Mouse (Mus musculus): Measurements from ENCODE around the gene Plce1.

GRCm38 (mm10) chr19:38582861-38583260 lies 102.0 kb downstream of the Plce1 start:
- TF ChIP-seq POLR2A (IDR thresholded peaks at IDR 0.05; ENCODE audit: extremely low read depth, insufficient read depth, low read length) = no peak
- no peak for TF ChIP-seq CTCF (IDR thresholded peaks at IDR 0.05; ENCODE audit: extremely low read depth, insufficient read depth, low read length)

All from cortical plate, adult 2 months (tissue).